Mouse (Mus musculus) erythroid progenitor cell, adult 5-6 weeks (primary cell): ENCODE data around the gene Rabl3. TPM values are rescaled to one million over a fixed set of nuclear protein-coding genes. Genes with fewer than 3 reads are reported as not detected.

Source experiments
- ATAC-seq: replicated peaks from 2 replicates; pipeline ENCODE4 v1.8.0; 2016; ENCODE audit warnings: moderate number of reproducible peaks, mild to moderate bottlenecking, moderate TSS enrichment, inconsistent platforms; ENCODE audit not compliant: poor library complexity, low FRiP score, severe bottlenecking
- total RNA-seq, 2 experiments: library from RNA; stranded (forward) in 1 of 2; stranded (reverse) in 1 of 2; fragments of 150-400 nt in 1 of 2; fragments of 186-747, 209-891 nt in 1 of 2; gene quantifications; 2 replicates each; pipeline versions ENCODE4 v1.2.3 to v1.2.4; 2015 to 2017; ENCODE audit warnings: low replicate concordance in 2 of 2

The Rabl3 gene
- total RNA-seq (2015; ENCODE audit: low replicate concordance) (7.1 and 11.2 TPM in 2 replicates), total RNA-seq (2017; ENCODE audit: low replicate concordance) (3.6 and 8.5 TPM in 2 replicates)

DNA sequence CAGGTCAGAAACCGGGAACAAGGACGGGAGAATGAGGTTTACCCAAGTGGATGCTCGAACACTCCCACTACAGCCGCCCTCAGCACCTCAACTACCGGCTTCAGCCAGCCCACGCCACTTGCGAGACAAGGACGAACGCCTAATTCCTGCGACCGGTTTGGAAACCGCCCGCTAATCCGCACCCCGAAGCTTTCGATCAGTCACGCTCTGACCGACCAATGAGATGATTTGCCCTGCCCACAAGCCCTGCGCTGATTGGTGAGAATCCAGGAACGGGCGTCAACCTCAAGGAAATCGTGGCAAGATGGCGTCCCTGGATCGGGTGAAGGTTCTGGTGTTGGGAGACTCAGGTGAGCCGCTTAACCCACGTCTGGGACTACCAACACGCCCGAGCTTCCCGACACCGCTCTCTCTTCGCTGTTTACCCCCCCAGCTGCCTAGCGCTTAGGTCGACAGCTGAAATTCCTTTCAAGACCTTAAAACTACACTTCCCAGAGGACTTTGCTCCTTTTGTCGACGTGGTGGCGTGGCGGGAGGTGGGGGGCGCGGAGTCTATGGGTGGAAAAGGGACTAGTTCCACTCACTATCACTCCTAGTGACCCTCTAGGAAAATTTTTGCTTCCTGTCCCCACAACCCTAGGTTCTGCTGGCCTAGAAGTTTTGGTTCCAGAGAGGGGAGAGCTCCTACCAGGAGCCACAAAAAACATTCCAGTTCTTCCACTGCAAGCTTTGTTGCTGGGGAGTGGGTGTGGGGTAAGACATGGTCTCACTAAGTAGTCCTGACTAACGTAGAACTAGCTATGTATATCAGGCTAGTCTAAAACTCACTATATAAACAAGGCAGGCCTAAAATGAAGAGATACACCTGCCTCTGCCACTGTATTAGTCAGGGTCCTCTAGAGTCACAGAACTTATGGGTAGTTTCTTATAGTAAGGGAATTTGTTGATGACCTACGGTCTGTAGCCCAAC is at the start of gene Rabl3, which contains the start of gene Gtf2e1:
Rabl3 (plus strand) TSS at position 275 of the 970 bp plus-strand sequence.
Gtf2e1 (minus strand) TSS at position 179 of the 970 bp plus-strand sequence.
- ATAC-seq: peak; percentile 97

GRCm38 (mm10) chr16:37495017-37495416 is 44.7 kb upstream of the Rabl3 start:
- no peak for ATAC-seq

DNA sequence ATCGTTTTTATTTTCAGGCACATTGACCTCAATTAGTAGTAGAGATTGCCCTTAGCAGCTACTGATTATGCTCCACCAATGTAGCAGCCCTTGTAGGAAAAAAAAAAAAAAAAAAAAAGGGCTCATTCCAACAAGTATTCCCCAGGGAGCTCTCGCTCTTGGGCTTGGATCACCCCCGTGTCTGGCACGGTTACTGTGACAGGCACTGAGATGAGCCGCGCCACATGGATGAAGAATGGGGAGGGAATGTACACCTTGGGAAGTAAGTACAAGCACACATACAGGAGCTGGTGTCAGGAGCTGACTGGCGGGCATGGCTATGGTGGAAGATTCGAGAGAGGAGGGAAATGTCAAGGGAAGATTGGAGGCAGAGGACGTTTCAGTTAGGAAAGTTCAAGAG is 41.1 kb upstream of the Rabl3 start:
- ATAC-seq: no peak

DNA sequence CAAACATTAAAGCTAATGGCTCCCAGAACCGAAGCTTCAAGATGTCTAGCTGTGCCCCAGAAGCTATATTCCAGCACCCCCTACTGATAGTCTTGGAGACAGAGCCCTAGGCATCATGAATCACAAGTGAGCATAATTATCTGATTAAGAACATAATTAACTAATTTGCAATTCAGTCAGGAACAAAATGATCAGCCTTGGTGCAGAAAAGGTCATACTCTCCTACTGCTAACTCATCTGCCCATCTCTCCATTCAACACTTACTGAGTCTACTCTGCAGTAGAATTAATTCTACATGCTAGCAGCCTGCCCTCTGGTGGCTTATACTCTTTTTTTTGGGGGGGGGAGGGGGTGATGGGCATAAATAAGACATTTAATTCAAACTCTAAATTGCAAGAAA is 35.2 kb upstream of the Rabl3 start:
- no peak for ATAC-seq

- ATAC-seq: no peak
These were observed 32.9 kb upstream of the Rabl3 start for GRCm38 (mm10) chr16:37506751-37507150.

GRCm38 (mm10) chr16:37511489-37511888 is 28.2 kb upstream of the Rabl3 start:
- no peak for ATAC-seq

- ATAC-seq: no peak
These were observed 25.0 kb upstream of the Rabl3 start for GRCm38 (mm10) chr16:37514644-37515043.

GRCm38 (mm10) chr16:37516376-37516993 is 23.2 kb upstream of the Rabl3 start:
- no peak for ATAC-seq

- no peak for ATAC-seq
These were observed 22.0 kb upstream of the Rabl3 start for GRCm38 (mm10) chr16:37517596-37518211.

- no peak for ATAC-seq
These were observed 21.0 kb upstream of the Rabl3 start for GRCm38 (mm10) chr16:37518662-37519061.

GRCm38 (mm10) chr16:37519721-37520120 is 20.0 kb upstream of the Rabl3 start:
- ATAC-seq: no peak

DNA sequence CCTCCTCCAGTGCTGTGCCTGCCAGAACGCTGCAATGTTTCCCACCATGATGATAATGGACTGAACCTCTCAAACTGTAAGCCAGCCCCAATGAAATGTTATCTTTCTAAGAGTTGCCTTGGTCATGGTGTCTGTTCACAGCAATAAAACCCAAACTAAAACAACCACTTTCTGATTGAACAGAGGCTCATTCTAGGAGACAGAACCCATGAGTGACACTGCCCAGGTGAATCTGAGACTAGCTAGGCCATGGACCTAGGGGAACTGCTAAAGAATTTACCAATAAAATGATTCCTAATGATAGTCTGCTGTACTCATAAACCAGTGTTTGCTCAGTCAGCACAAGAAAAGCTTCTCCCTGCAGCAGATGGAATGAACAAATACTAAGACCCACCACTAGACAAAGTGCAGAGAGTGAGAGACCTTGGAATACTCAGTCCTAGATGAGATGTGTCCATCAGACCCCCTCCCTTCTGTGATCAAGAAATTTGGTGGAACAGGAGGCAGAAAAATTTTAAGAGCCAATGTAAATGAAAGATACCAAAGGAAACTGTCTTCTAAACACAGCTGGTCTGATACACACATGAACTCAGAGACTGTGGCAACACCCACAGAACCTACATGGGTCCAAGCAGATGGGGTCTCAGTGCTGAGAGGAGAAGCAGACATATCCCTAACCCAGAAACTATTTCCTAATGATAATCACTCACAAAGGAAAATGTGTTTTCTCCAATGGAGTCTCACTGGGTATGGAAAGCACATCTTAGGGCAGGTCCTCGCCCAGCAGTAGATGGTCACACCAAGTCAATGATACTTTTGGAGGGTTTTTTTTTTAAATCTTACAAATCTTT is 19.3 kb upstream of the Rabl3 start:
- no peak for ATAC-seq

GRCm38 (mm10) chr16:37522100-37522697 is 17.5 kb upstream of the Rabl3 start:
- no peak for ATAC-seq

DNA sequence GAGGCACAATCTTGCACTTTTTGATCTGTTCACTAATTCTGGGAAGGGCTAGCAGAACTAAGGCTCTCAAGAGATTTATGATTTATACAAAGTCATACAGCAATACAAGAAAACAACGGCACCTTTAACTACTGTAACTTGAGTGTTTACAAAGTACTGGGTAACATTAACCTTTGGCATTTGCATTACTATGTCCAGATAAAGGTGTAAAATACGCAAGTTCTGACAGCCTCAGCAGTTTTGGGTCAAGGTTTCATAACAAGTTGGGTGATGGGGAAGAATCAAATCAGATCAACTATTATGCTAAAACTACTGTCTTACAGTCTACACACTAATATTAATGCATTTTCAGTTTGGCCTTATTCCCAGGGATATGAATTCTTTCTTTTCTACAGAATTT is 14.6 kb upstream of the Rabl3 start:
- ATAC-seq: no peak

DNA sequence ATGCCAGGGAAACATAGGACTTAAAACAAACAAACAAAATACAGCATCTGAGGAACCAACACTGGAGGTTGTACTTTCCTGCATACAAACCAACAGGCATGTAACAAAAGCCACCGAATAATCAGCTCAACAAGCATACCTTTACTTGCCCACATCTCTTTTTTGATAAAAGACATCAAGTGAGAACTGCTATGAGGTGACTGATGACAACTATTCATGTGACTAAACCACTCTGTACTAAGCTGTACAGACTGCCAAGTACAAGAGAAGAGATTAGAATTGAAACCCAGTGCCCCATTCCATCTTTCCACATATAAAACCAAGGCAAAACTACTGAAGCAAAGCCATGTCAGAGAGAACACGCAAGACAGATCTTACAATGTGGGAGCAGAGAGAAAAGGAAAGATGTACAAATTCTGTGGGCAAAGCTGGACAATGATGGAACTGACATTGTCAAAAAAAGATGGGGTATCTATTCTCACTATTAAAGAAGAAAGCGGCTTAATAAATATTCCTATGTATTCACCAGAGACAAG is 12.9 kb upstream of the Rabl3 start:
- ATAC-seq: no peak

DNA sequence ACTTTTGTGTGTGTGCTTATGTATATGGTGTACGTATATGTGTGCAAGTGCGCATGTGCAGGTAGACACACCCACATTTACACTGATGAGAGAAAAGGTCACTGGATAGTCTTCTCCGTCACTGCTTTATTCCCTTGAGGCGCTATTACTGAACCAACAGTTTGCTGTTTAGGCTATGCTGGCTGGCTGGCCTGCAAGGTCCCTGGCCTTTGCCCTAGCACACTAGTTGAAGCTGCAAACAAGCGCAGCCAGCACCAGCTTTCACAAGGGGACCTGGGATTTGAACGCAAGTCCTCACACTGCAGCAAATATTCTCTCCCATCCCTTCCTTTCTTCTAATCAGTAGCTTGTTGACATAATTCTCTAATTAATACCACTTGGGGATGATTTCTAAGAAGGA is 9.5 kb upstream of the Rabl3 start:
- ATAC-seq: no peak

GRCm38 (mm10) chr16:37532046-37532445 is 7.6 kb upstream of the Rabl3 start:
- ATAC-seq: no peak

GRCm38 (mm10) chr16:37533369-37534068 is 6.2 kb upstream of the Rabl3 start:
- no peak for ATAC-seq
